Mouse (Mus musculus) erythroblast, embryonic 14.5 days (primary cell): Measurements from ENCODE around the gene Tmem258. TPM values are rescaled to one million over a fixed set of nuclear protein-coding genes. Genes with fewer than 3 reads are reported as not detected.

ENCODE experiments used
- H3K27me3 ChIP-seq: 2 replicates; pipeline ENCODE4 v1.6.1; 2012; ENCODE audit warnings: inconsistent platforms; ENCODE audit not compliant: control insufficient read depth
- H3K36me3 ChIP-seq: 2 replicates; pipeline ENCODE4 v1.6.1; 2012; ENCODE audit warnings: mild to moderate bottlenecking, inconsistent platforms; ENCODE audit not compliant: control insufficient read depth
- H3K4me1 ChIP-seq: 2 replicates; pipeline ENCODE4 v1.6.1; 2012; ENCODE audit warnings: inconsistent platforms; ENCODE audit not compliant: control insufficient read depth
- H3K4me3 ChIP-seq: replicated peaks from 2 replicates; pipeline ENCODE3; 2012; ENCODE audit warnings: moderate library complexity, mild to moderate bottlenecking, inconsistent platforms
- H3K9me3 ChIP-seq: 2 replicates; pipeline ENCODE4 v1.6.1; 2012; ENCODE audit warnings: low read length, inconsistent platforms, mixed read lengths; ENCODE audit not compliant: control insufficient read depth
- GATA1 ChIP-seq: IDR thresholded peaks from 2 replicates; pipeline ENCODE4 v1.6.1; 2012; ENCODE audit warnings: low read length, inconsistent platforms, mixed read lengths
- TAL1 ChIP-seq: IDR thresholded peaks from 3 replicates; pipeline ENCODE4 v1.6.1; 2012; ENCODE audit warnings: low read length, inconsistent platforms, mixed read lengths
- polyA plus RNA-seq: library from polyadenylated mRNA; stranded (reverse); fragments of >175 nt; gene quantifications from 2 replicates; pipeline ENCODE4 v1.2.3, GENCODE M21; 2012

Gene Tmem258
- polyA plus RNA-seq, 1 experiment: 1.6 TPM

GRCm38 (mm10) chr19:10191326-10191725 lies 12.5 kb upstream of the Tmem258 start:
- Histone ChIP-seq H3K4me3 (no peak overlapping the region), H3K9me3 (no peaks in the 10 kb centered on the region), H3K36me3 (peaks cover 100% of the 10 kb centered on the region), H3K27me3 (no peaks in the 10 kb centered on the region), H3K4me1 (peaks cover 16% of the 10 kb centered on the region)
- TF ChIP-seq TAL1 (no peak), GATA1 (no peak)

- Histone ChIP-seq H3K27me3 (no peaks in the 10 kb centered on the region), H3K36me3 (peaks cover 100% of the 10 kb centered on the region), H3K9me3 (no peaks in the 10 kb centered on the region), H3K4me1 (peaks cover 19% of the 10 kb centered on the region), H3K4me3 (no peak overlapping the region)
- TF ChIP-seq TAL1: no peak
- TF ChIP-seq GATA1: no peak
Measured at GRCm38 (mm10) chr19:10194337-10194736, 9.5 kb upstream of the Tmem258 start.

GRCm38 (mm10) chr19:10195252-10195651 lies 8.6 kb upstream of the Tmem258 start:
- H3K4me3 ChIP-seq: no peak overlapping the region
- H3K27me3 ChIP-seq: no peaks in the 10 kb centered on the region; the same call in 1 of the 2 replicates
- TF ChIP-seq TAL1: no peak
- TF ChIP-seq GATA1: no peak
- peaks cover 100% of the 10 kb centered on the region for H3K36me3 ChIP-seq
- H3K4me1 ChIP-seq: peaks cover 28% of the 10 kb centered on the region
- H3K9me3 ChIP-seq: no peaks in the 10 kb centered on the region

GRCm38 (mm10) chr19:10197130-10197529 lies 6.7 kb upstream of the Tmem258 start:
- peaks cover 100% of the 10 kb centered on the region for H3K36me3 ChIP-seq
- H3K9me3 ChIP-seq: no peaks in the 10 kb centered on the region
- peaks cover 38% of the 10 kb centered on the region for H3K4me1 ChIP-seq
- TF ChIP-seq GATA1 (no peak), TAL1 (no peak)
- H3K4me3 ChIP-seq: no peak overlapping the region
- peaks cover 2% of the 10 kb centered on the region; the same call in 1 of the 2 replicates for H3K27me3 ChIP-seq

GRCm38 (mm10) chr19:10198286-10198685 lies 5.5 kb upstream of the Tmem258 start:
- H3K4me3 ChIP-seq: no peak overlapping the region
- H3K27me3 ChIP-seq: peaks cover 2% of the 10 kb centered on the region; the same call in 1 of the 2 replicates
- H3K4me1 ChIP-seq: peaks cover 47% of the 10 kb centered on the region
- peaks cover 97% of the 10 kb centered on the region for H3K36me3 ChIP-seq
- TF ChIP-seq TAL1 (no peak), GATA1 (no peak)
- H3K9me3 ChIP-seq: no peaks in the 10 kb centered on the region

- Histone ChIP-seq H3K4me3 (no peak overlapping the region), H3K4me1 (peaks cover 47% of the 10 kb centered on the region), H3K36me3 (peaks cover 93% of the 10 kb centered on the region), H3K9me3 (no peaks in the 10 kb centered on the region), H3K27me3 (peaks cover 2% of the 10 kb centered on the region; the same call in 1 of the 2 replicates)
- TF ChIP-seq TAL1 (no peak), GATA1 (no peak)
Measured at GRCm38 (mm10) chr19:10198723-10199122, 5.1 kb upstream of the Tmem258 start.

GRCm38 (mm10) chr19:10203146-10203847 lies 517 bp upstream of the Tmem258 start:
- Histone ChIP-seq H3K9me3 (no peaks in the 10 kb centered on the region), H3K36me3 (peaks cover 80% of the 10 kb centered on the region), H3K4me3 (peak overlapping the region; percentile 74), H3K27me3 (peaks cover 2% of the 10 kb centered on the region; the same call in 1 of the 2 replicates), H3K4me1 (peaks cover 60% of the 10 kb centered on the region)
- TF ChIP-seq GATA1 (peak; percentile 60), TAL1 (peak; percentile 83)

- Histone ChIP-seq H3K9me3 (no peaks in the 10 kb centered on the region), H3K4me3 (peak overlapping the region; percentile 74), H3K4me1 (peaks cover 49% of the 10 kb centered on the region), H3K27me3 (peaks cover 2% of the 10 kb centered on the region; the same call in 1 of the 2 replicates), H3K36me3 (peaks cover 80% of the 10 kb centered on the region)
- TF ChIP-seq GATA1: no peak
- no peak for TF ChIP-seq TAL1
Measured at GRCm38 (mm10) chr19:10204616-10205001, 795 bp downstream of the Tmem258 start.

- Histone ChIP-seq H3K36me3 (peaks cover 80% of the 10 kb centered on the region), H3K9me3 (no peaks in the 10 kb centered on the region), H3K4me3 (peak overlapping the region; percentile 74), H3K27me3 (peaks cover 2% of the 10 kb centered on the region; the same call in 1 of the 2 replicates), H3K4me1 (peaks cover 47% of the 10 kb centered on the region)
- TF ChIP-seq TAL1: no peak
- no peak for TF ChIP-seq GATA1
Measured at GRCm38 (mm10) chr19:10205051-10205450, 1.2 kb downstream of the Tmem258 start.
